Mouse (Mus musculus): Measurements from ENCODE around the gene Dand5.
A peak's percentile ranks its signal among the peaks of the same experiment; 100 is the strongest.

The Dand5 gene

GRCm38 (mm10) chr8:84799999-84800831, 22.4 kb downstream of the Dand5 start, which contains the start of gene Nfix:
TSS of gene Nfix (minus strand) at chr8:84800344.
- DNase-seq (ENCODE audit: low read depth, low spot score): peak; percentile 61

- DNase-seq (ENCODE audit: low read depth, low spot score): peak; percentile 77
Measured at GRCm38 (mm10) chr8:84799136-84799931, 23.3 kb downstream of the Dand5 start.

GRCm38 (mm10) chr8:84798446-84799135, 24.0 kb downstream of the Dand5 start:
- DNase-seq (ENCODE audit: low read depth, low spot score): no peak

- no peak for DNase-seq (ENCODE audit: low read depth, low spot score)
Measured at GRCm38 (mm10) chr8:84797971-84798370, 24.7 kb downstream of the Dand5 start.

GRCm38 (mm10) chr8:84797256-84797797, 25.3 kb downstream of the Dand5 start:
- DNase-seq (ENCODE audit: low read depth, low spot score): no peak

- DNase-seq (ENCODE audit: low read depth, low spot score): no peak
Measured at GRCm38 (mm10) chr8:84794486-84794885, 28.1 kb downstream of the Dand5 start.

GRCm38 (mm10) chr8:84793791-84794485, 28.7 kb downstream of the Dand5 start:
- DNase-seq (ENCODE audit: low read depth, low spot score): no peak

- DNase-seq (ENCODE audit: low read depth, low spot score): no peak
Measured at GRCm38 (mm10) chr8:84793134-84793533, 29.5 kb downstream of the Dand5 start.

- no peak for DNase-seq (ENCODE audit: low read depth, low spot score)
Measured at GRCm38 (mm10) chr8:84792429-84792947, 30.1 kb downstream of the Dand5 start.

- DNase-seq (ENCODE audit: low read depth, low spot score): no peak
Measured at GRCm38 (mm10) chr8:84790537-84790936, 32.1 kb downstream of the Dand5 start.

- no peak for DNase-seq (ENCODE audit: low read depth, low spot score)
Measured at GRCm38 (mm10) chr8:84789855-84790486, 32.7 kb downstream of the Dand5 start.

- DNase-seq (ENCODE audit: low read depth, low spot score): no peak
Measured at GRCm38 (mm10) chr8:84789345-84789744, 33.3 kb downstream of the Dand5 start.

GRCm38 (mm10) chr8:84788896-84789295, 33.7 kb downstream of the Dand5 start:
- no peak for DNase-seq (ENCODE audit: low read depth, low spot score)

GRCm38 (mm10) chr8:84787523-84788302, 34.9 kb downstream of the Dand5 start:
- no peak for DNase-seq (ENCODE audit: low read depth, low spot score)

GRCm38 (mm10) chr8:84786801-84787467, 35.7 kb downstream of the Dand5 start:
- no peak for DNase-seq (ENCODE audit: low read depth, low spot score)

GRCm38 (mm10) chr8:84785756-84786677, 36.6 kb downstream of the Dand5 start:
- DNase-seq (ENCODE audit: low read depth, low spot score): peak; percentile 65

GRCm38 (mm10) chr8:84785506-84785755, 37.2 kb downstream of the Dand5 start:
- DNase-seq (ENCODE audit: low read depth, low spot score): no peak
